Mouse (Mus musculus) limb, embryonic 15.5 days (tissue): Measurements from ENCODE around the gene Pycr2. TPM values are rescaled to one million over a fixed set of nuclear protein-coding genes. Genes with fewer than 3 reads are reported as not detected.
"Not testable (repeated sequence)": the region's sequence is repeated elsewhere in the genome, so short reads cannot be mapped to it uniquely, and the experiment has no call there.

ENCODE experiments used
- ATAC-seq: fragments of 200-750 bp; cut with Nextera tagmentation; 2 replicates; pipeline ENCODE4 v1.8.0; 2017; ENCODE audit warnings: low read depth, moderate TSS enrichment; ENCODE audit not compliant: insufficient number of reproducible peaks, low FRiP score, low TSS enrichment
- H3K27ac ChIP-seq: fragments of 300-500 bp; sonication (generic); 2 replicates; pipeline ENCODE4 v1.5.1; 2015; ENCODE audit warnings: moderate library complexity, mild to moderate bottlenecking, inconsistent platforms
- H3K27me3 ChIP-seq: fragments of 300-500 bp; sonication (generic); 2 replicates; pipeline ENCODE4 v1.6.1; 2015; ENCODE audit warnings: inconsistent platforms
- H3K36me3 ChIP-seq: fragments of 300-500 bp; sonication (generic); 2 replicates; pipeline ENCODE4 v1.6.1; 2015; ENCODE audit warnings: inconsistent platforms
- H3K4me1 ChIP-seq: fragments of 300-500 bp; sonication (generic); 2 replicates; pipeline ENCODE4 v1.6.1; 2015; ENCODE audit warnings: inconsistent platforms
- H3K4me2 ChIP-seq: fragments of 300-500 bp; sonication (generic); 2 replicates; pipeline ENCODE4 v1.6.1; 2015; ENCODE audit warnings: mild to moderate bottlenecking, inconsistent platforms
- H3K4me3 ChIP-seq: fragments of 300-500 bp; sonication (generic); 2 replicates; pipeline ENCODE4 v1.5.1; 2015; ENCODE audit warnings: mild to moderate bottlenecking, inconsistent platforms
- H3K9ac ChIP-seq: fragments of 300-500 bp; sonication (generic); 2 replicates; pipeline ENCODE4 v1.6.1; 2015; ENCODE audit warnings: inconsistent platforms
- H3K9me3 ChIP-seq: fragments of 300-500 bp; sonication (generic); 2 replicates; pipeline ENCODE4 v1.6.1; 2016; ENCODE audit warnings: inconsistent platforms
- whole genome bisulfite sequencing: fragments of 180-500 bp; shearing (Covaris S2); methylation state at CpG from one replicate; pipeline ENCODE4 v1.1.7; 2015; 5-methylcytosine and 5-hydroxymethylcytosine counted together
- polyA plus RNA-seq: library from polyadenylated mRNA; unstranded; fragments of >200 nt; fragmentation: Nextera tagmentation; extraction: Ambion mirVana; gene quantifications from 2 replicates; pipeline ENCODE4 v1.2.1, GENCODE M21; 2015

The Pycr2 gene
- polyA plus RNA-seq, 1 experiment from 2014 or later, result 93.9 TPM

DNA sequence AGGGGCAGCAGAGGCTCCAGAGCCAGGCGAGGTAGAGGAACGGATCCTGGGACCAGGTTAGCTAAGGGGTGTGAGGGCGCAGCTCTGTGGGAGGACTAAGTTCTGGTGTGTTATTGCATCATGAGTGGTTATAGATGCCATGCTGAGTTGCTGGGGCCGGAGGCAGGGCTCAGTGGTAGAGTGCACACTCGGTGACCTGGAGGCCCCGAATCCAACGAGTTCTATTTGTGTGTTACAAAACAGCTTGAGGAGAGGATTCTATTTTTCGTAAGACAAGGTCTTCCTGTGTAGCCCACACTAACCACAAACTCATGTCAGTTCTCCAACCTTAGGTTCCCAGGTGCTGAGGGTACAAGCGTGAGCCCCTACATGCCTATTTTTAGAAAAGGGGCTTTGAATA is 19.6 kb upstream of the Pycr2 start:
- no peak for ATAC-seq
- no peaks in the 10 kb centered on the region for H3K9me3 ChIP-seq
- H3K4me3 ChIP-seq, result no peak overlapping the region
- H3K27me3 ChIP-seq, result no peaks in the 10 kb centered on the region
- H3K4me2 ChIP-seq, result no peak overlapping the region
- H3K36me3 ChIP-seq, result no peaks in the 10 kb centered on the region
- no peak overlapping the region for H3K9ac ChIP-seq
- 76% methylated on average over 9 of the region's 9 CpGs for WGBS
- H3K27ac ChIP-seq, result no peak overlapping the region
- H3K4me1 ChIP-seq, result peaks cover 13% of the 10 kb centered on the region

DNA sequence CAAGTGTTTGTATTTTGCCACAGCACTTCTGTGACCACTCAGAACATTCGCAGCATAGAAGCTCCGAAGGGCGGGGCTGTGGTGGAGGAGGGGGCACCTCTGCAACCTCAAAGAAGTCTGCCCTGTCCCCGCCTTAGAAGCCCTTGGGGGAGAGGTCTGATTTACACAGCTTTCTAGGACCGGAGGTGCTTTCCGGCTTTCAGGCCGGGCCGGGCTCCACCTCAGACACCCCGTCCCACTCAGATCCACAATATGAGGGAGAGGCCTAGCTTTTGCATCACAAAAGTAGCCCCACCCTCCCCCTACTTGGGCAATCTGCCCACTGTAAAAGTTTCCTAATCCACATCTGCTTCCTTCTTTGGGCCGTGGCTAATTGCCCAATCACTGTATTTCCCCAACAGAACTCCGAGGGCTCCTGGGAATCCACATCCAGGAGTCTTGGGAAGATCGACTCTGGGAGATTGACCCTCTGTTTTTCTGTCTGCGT is 15.5 kb upstream of the Pycr2 start:
- WGBS, result 2% methylated on average over 13 of the region's 13 CpGs
- Histone ChIP-seq H3K27me3 (peaks cover 19% of the 10 kb centered on the region), H3K36me3 (no peaks in the 10 kb centered on the region), H3K4me2 (peak overlapping the region; percentile 42), H3K4me1 (peaks cover 13% of the 10 kb centered on the region), H3K9ac (no peak overlapping the region), H3K9me3 (no peaks in the 10 kb centered on the region), H3K4me3 (peak overlapping the region; percentile 16; the same call in 1 of the 2 replicates), H3K27ac (peak overlapping the region; percentile 47; the same call in 1 of the 2 replicates)
- peak; percentile 66; the same call in 1 of the 2 replicates for ATAC-seq

DNA sequence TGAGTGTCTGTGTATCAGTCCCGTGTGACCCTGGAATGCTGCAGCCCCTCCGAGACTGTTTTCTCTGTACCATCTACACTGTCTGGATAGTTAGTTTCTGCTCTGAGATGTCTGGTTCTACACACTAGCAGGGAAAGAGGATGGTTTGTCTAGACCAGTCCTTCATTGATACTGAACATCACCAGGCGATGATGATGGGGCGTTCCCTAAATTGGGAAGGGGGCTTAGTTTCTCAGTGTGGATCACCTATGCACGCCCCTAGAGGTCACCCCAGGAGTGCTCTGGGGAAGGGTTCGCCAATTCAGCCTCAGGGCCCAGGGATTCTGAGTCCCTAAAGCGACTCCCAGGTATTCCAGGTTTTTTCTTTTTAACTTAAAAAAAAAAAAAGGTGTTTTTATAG is 14.9 kb upstream of the Pycr2 start:
- ATAC-seq, result peak; percentile 10; the same call in 1 of the 2 replicates
- Histone ChIP-seq H3K4me1 (peaks cover 14% of the 10 kb centered on the region), H3K9me3 (no peaks in the 10 kb centered on the region), H3K4me3 (no peak overlapping the region), H3K27ac (peak overlapping the region; percentile 47; the same call in 1 of the 2 replicates), H3K36me3 (no peaks in the 10 kb centered on the region), H3K9ac (no peak overlapping the region), H3K27me3 (peaks cover 25% of the 10 kb centered on the region), H3K4me2 (peak overlapping the region; percentile 42; the same call in 1 of the 2 replicates)
- WGBS, result 41% methylated on average over 7 of the region's 7 CpGs

DNA sequence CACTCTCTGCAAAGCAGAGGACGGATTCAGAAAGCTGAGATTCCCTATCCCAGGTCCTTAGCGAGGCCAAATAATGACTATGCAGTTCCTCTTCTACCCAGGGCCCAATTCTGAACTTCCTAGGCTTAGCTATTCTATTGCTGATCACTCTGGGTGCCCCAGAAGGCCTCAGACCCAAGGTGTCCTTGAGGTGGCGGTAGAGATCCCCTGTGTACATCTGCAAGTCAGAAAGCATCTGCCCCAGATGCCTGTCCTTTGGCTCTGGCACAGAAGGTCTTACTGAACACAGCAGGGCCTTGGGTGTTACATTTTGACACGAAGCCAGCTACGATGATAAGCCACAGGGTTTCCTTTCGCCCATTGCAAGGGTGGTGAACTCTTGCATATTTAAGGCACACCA is 14.3 kb upstream of the Pycr2 start:
- Histone ChIP-seq H3K36me3 (no peaks in the 10 kb centered on the region), H3K27ac (no peak overlapping the region), H3K9ac (no peak overlapping the region), H3K27me3 (peaks cover 31% of the 10 kb centered on the region), H3K4me2 (no peak overlapping the region), H3K9me3 (no peaks in the 10 kb centered on the region), H3K4me3 (no peak overlapping the region), H3K4me1 (peaks cover 20% of the 10 kb centered on the region)
- no peak for ATAC-seq
- 39% methylated on average over 6 of the region's 6 CpGs for WGBS

DNA sequence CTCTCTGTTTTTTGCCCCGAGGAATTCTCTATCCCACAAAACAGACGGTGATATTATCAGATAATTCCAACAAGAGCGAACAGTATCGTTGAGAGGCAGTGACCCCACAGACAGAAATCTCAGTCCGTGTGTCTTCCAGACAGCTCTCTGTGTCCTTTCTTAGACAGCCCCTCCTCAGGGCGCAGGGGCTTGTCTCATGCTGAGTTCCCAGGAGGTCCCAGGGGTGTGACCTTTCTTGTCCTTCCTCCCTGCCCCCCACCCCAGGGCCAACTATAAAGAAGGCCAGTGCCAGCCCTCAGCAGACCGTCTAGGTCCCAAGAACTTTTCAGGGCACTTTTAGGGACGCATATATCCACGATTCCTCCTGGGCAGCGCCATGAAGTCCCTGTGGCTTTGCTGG is 11.3 kb upstream of the Pycr2 start, which contains the start of gene Lefty2:
TSS of gene Lefty2 (plus strand) at position 301 of the 400 bp plus-strand sequence.
- Histone ChIP-seq H3K4me2 (no peak within 1 kb of the TSS), H3K27ac (no peak within 1 kb of the TSS), H3K27me3 (peaks cover 45% of the 10 kb centered on the region), H3K4me3 (no peak within 1 kb of the TSS), H3K9ac (no peak within 1 kb of the TSS), H3K4me1 (peaks cover 20% of the 10 kb centered on the region), H3K9me3 (no peaks in the 10 kb centered on the region), H3K36me3 (no peaks in the 10 kb centered on the region)
- 61% methylated on average over 10 of the region's 10 CpGs for WGBS
- no peak for ATAC-seq

DNA sequence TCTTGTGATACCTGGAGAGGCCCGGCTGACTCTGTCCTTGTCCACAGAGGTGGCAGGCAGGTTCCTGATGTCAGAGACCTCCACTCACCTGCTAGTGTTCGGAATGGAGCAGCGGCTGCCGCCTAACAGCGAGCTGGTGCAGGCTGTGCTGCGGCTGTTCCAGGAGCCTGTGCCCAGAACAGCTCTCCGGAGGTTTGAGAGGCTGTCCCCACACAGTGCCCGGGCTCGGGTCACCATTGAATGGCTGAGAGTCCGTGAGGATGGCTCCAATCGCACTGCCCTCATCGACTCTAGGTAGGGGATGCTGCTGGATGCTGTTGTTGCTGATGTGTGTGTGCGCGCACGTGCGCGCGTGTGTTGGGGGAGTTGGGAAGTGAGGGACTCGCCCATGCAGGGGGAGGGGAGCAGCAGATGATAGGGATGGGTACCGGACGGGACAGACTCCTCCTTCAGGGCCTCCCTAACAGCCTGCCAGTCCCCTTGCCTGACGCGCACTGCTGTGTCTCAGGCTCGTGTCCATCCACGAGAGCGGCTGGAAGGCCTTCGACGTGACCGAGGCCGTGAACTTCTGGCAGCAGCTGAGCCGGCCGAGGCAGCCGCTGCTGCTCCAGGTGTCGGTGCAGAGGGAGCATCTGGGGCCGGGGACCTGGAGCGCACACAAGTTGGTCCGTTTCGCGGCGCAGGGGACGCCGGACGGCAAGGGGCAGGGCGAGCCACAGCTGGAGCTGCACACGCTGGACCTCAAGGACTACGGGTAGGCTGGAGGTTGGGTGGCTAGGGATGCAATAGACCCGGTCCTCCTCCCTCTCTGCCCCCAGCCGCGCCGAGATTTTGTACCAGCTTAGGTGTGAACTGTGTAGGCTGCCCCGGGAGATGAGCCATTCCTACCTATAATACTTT is 9.8 kb upstream of the Pycr2 start:
- H3K4me2 ChIP-seq, result peak overlapping the region; percentile 31
- 6% methylated on average over 46 of the region's 51 CpGs for WGBS
- not testable (repeated sequence) for H3K27ac ChIP-seq, H3K36me3 ChIP-seq, ATAC-seq, H3K9me3 ChIP-seq, H3K9ac ChIP-seq, H3K4me1 ChIP-seq
- H3K27me3 ChIP-seq, result peaks cover 45% of the 10 kb centered on the region
- H3K4me3 ChIP-seq, result peak overlapping the region; percentile 12

DNA sequence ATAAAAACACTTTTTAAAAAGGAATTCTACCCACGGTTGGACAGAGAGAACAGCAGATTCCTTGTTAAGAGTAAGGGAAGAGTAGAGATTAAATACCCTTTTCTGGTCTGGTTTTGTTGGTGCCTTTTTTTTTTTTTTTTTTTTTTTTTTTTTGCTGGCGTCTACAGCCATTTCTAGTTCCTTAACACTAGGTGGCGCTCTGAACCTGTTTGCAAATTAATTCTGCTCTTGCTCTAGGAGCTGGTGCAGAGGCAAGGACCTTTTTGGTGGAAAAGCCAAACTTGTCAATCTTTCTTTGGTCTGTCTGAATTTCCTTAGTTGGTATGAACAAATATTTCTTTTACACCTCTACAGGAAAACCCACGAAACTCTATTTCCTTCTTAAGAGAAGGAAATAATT is 3.0 kb upstream of the Pycr2 start:
- no peak overlapping the region for H3K4me3 ChIP-seq
- peaks cover 1% of the 10 kb centered on the region; the same call in 1 of the 2 replicates for H3K27me3 ChIP-seq
- ATAC-seq, result no peak
- H3K36me3 ChIP-seq, result peaks cover 4% of the 10 kb centered on the region
- H3K9ac ChIP-seq, result no peak overlapping the region
- H3K4me1 ChIP-seq, result peaks cover 14% of the 10 kb centered on the region
- H3K9me3 ChIP-seq, result no peaks in the 10 kb centered on the region
- no peak overlapping the region for H3K27ac ChIP-seq
- under 1% methylated on average over 4 of the region's 4 CpGs for WGBS
- H3K4me2 ChIP-seq, result no peak overlapping the region

DNA sequence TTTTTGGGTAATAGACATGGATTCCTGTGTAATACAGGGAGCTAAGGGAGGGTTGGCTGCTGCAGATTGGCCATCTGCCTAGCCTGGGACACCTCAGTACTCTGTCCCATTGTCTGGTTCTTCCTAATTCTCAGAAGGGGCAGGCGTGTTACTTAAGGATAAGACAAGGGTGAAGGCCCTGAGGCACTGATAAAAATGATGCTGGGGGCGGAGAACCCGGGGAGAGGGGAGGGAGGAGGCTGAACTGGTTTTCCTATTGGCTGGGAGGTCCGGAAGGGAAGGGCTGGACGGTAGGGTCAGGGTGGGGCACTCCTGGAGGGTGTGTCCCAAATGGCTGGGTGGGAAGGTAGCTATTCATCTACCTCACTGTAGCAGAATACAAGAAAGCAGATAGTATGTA is 1.2 kb upstream of the Pycr2 start:
- Histone ChIP-seq H3K4me3 (no peak overlapping the region), H3K9me3 (no peaks in the 10 kb centered on the region), H3K36me3 (peaks cover 23% of the 10 kb centered on the region), H3K27ac (no peak overlapping the region), H3K4me2 (no peak overlapping the region), H3K9ac (no peak overlapping the region), H3K4me1 (peaks cover 18% of the 10 kb centered on the region), H3K27me3 (no peaks in the 10 kb centered on the region)
- no peak for ATAC-seq
- WGBS, result 35% methylated on average over 5 of the region's 5 CpGs

DNA sequence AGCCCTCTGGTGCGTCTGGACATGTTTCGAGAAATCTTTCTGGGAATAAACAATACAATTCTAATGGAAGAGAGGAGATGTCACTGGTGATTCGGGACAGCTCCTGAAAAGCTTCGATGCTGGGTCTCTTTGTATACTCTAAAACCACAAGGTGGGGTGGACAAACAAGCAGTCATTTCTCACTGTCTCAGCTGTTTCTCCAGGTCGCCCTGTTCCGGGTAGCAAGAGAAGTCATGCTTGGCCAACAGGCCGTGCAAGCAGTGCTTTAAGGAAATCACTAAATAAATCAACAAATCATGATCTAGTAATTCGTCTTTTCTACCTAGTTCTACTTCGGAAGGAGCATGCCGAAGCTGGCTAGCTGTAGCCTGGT is 441 bp upstream of the Pycr2 start:
- Histone ChIP-seq H3K9ac (no peak overlapping the region), H3K36me3 (peaks cover 30% of the 10 kb centered on the region), H3K27me3 (no peaks in the 10 kb centered on the region), H3K4me2 (peak overlapping the region; percentile 72), H3K4me1 (peaks cover 18% of the 10 kb centered on the region), H3K27ac (peak overlapping the region; percentile 90), H3K4me3 (peak overlapping the region; percentile 87), H3K9me3 (no peaks in the 10 kb centered on the region)
- ATAC-seq, result no peak; the same call in 1 of the 2 replicates
- WGBS, result 34% methylated on average over 10 of the region's 10 CpGs

DNA sequence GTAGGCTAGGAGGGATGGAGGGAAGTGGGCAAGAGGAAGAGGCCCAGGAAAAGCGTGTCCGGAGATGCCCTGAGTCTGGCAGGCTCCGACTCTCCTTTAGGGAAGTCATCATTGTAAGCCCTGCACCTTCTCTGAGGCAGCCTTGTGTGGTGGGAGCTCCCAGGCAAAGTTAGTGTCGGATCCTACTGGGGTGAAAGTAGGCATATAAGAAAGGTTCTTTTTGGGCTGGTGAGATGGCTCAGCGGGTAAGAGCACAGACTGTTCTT is 655 bp downstream of the Pycr2 start:
- Histone ChIP-seq H3K36me3 (peaks cover 40% of the 10 kb centered on the region), H3K27me3 (no peaks in the 10 kb centered on the region), H3K9ac (peak overlapping the region; percentile 85), H3K4me2 (peak overlapping the region; percentile 72), H3K27ac (peak overlapping the region; percentile 90), H3K4me1 (peaks cover 18% of the 10 kb centered on the region), H3K4me3 (peak overlapping the region; percentile 87), H3K9me3 (no peaks in the 10 kb centered on the region)
- ATAC-seq, result no peak
- 4% methylated on average over 5 of the region's 5 CpGs for WGBS

DNA sequence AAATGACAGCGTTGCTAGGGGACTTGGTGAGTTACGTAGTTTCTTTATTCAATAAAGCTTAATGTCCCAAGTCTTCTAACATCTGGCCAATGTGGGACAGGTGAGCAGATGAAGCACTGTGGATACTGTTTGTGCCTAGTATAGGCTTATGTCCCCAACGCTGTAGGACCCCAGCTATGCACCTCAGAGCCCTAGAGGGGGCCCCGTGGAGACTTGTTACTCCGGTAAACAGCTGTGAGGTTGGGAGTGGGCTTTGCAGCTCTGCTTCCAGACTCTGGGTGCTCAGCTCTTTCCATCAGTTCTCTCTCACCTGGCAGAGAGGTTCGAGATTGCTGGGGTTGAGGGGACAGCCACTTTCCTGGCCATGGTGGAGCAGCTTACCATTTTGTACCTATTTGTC is 1.2 kb downstream of the Pycr2 start:
- Histone ChIP-seq H3K4me1 (peaks cover 18% of the 10 kb centered on the region), H3K4me2 (peak overlapping the region; percentile 72), H3K36me3 (peaks cover 40% of the 10 kb centered on the region), H3K27me3 (no peaks in the 10 kb centered on the region), H3K9me3 (no peaks in the 10 kb centered on the region), H3K9ac (no peak overlapping the region; the same call in 1 of the 2 replicates), H3K27ac (no peak overlapping the region), H3K4me3 (peak overlapping the region; percentile 87)
- ATAC-seq, result no peak
- WGBS, result 53% methylated on average over 6 of the region's 6 CpGs

DNA sequence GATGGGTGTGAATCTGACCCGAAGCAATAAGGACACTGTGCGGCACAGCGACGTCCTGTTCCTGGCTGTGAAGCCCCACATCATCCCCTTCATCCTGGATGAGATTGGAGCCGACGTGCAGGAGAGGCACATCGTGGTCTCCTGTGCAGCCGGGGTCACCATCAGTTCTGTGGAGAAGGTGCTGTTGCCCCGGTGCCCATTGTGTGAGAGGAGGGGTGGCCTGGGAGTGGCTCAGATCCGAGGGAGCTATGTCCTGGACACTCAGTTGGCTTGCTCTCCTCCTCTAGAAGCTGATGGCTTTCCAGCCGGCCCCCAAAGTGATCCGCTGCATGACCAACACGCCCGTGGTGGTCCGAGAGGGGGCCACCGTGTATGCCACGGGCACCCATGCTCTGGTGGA is 1.8 kb downstream of the Pycr2 start:
- no peak for ATAC-seq
- peaks cover 18% of the 10 kb centered on the region for H3K4me1 ChIP-seq
- H3K27ac ChIP-seq, result no peak overlapping the region
- WGBS, result 94% methylated on average over 17 of the region's 17 CpGs
- H3K4me3 ChIP-seq, result peak overlapping the region; percentile 87; the same call in 1 of the 2 replicates
- no peak overlapping the region for H3K4me2 ChIP-seq
- no peaks in the 10 kb centered on the region for H3K9me3 ChIP-seq
- H3K27me3 ChIP-seq, result no peaks in the 10 kb centered on the region
- no peak overlapping the region; the same call in 1 of the 2 replicates for H3K9ac ChIP-seq
- peaks cover 40% of the 10 kb centered on the region for H3K36me3 ChIP-seq
